Mouse (Mus musculus) stomach, postnatal 0 days (tissue): ENCODE measurements around the gene E130308A19Rik. TPM values are rescaled to one million over a fixed set of nuclear protein-coding genes. Genes with fewer than 3 reads are reported as not detected.

Source experiments
- ATAC-seq: fragments of 200-750 bp; cut with Nextera tagmentation; 2 replicates; pipeline ENCODE4 v1.8.0; 2017; ENCODE audit not compliant: low FRiP score, low TSS enrichment
- DNase-seq: peaks from one replicate; pipeline ENCODE4 v3.0.0-alpha.2; 2016; ENCODE audit warnings: low spot score
- H3K27ac ChIP-seq: fragments of 300-500 bp; sonication (generic); replicated peaks from 2 replicates; pipeline ENCODE4 v1.5.1; 2014; ENCODE audit warnings: mild to moderate bottlenecking, control low read depth
- H3K27me3 ChIP-seq: fragments of 300-500 bp; sonication (generic); 2 replicates; pipeline ENCODE4 v1.6.1; 2014; ENCODE audit warnings: low read length; ENCODE audit not compliant: control insufficient read depth, insufficient read depth
- H3K36me3 ChIP-seq: fragments of 300-500 bp; sonication (generic); 2 replicates; pipeline ENCODE4 v1.6.1; 2014; ENCODE audit warnings: low read length, mixed read lengths; ENCODE audit not compliant: control insufficient read depth, insufficient read depth
- H3K4me1 ChIP-seq: fragments of 300-500 bp; sonication (generic); replicated peaks from 2 replicates; pipeline ENCODE4 v1.6.1; 2014; ENCODE audit warnings: antibody characterized with exemption; ENCODE audit not compliant: control insufficient read depth, insufficient read depth
- H3K4me2 ChIP-seq: fragments of 300-500 bp; sonication (generic); replicated peaks from 2 replicates; pipeline ENCODE4 v1.6.1; 2014; ENCODE audit warnings: low read depth, mild to moderate bottlenecking, control low read depth, moderate library complexity
- H3K4me3 ChIP-seq: fragments of 300-500 bp; sonication (generic); 2 replicates; pipeline ENCODE4 v1.5.1; 2014; ENCODE audit warnings: low read depth, low read length, control low read depth
- H3K9ac ChIP-seq: fragments of 300-500 bp; sonication (generic); 2 replicates; pipeline ENCODE4 v1.6.1; 2014; ENCODE audit warnings: mild to moderate bottlenecking, low read length, control low read depth, mixed read lengths
- H3K9me3 ChIP-seq: fragments of 300-500 bp; sonication (generic); 2 replicates; pipeline ENCODE4 v1.6.1; 2016; ENCODE audit warnings: low read length; ENCODE audit not compliant: control insufficient read depth
- CTCF ChIP-seq: IDR thresholded peaks from 2 replicates; pipeline ENCODE4 v1.5.1; 2016; ENCODE audit warnings: antibody characterized with exemption, low read depth, mild to moderate bottlenecking, moderate library complexity
- EP300 ChIP-seq: optimal IDR thresholded peaks from 2 replicates; pipeline ENCODE3; 2016; ENCODE audit warnings: antibody characterized with exemption
- WGBS: fragments of 180-500 bp; shearing (Covaris S2); extraction: QIAGEN DNeasy Blood & Tissue Kit; methylation state at CpG from one replicate; pipeline ENCODE4 v1.1.7; 2014; 5-methylcytosine and 5-hydroxymethylcytosine counted together
- polyA plus RNA-seq: library from polyadenylated mRNA; unstranded; fragments of >200 nt; fragmentation: Nextera tagmentation; extraction: Ambion mirVana; gene quantifications from 2 replicates; pipeline ENCODE4 v1.2.1, GENCODE M21; 2015

E130308A19Rik gene
- polyA plus RNA-seq, 1 experiment from 2014 or later, result 8.3 TPM

DNA sequence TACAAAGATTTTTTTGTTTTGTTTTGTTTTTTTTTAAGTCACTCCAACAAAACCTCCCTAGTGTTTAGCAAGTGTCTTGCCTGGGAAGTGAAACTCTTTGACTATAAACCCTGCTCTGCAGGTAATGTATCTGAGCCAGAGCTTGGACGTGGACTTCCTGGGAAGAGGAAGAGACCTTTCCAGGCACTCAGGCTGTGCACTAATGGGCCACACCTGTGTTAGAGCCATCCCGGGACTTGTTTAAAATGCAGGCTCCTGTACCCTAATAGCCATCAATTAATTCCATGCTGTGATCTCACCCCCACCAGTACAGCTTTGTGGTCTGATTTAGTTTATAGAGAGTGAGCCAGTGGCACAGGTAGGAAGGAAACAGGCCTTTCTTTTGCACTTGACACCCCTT, 86.9 kb downstream of the E130308A19Rik start:
- Histone ChIP-seq H3K9me3 (no peaks in the 10 kb centered on the region), H3K36me3 (no peaks in the 10 kb centered on the region), H3K9ac (no peak overlapping the region), H3K4me1 (peaks cover 4% of the 10 kb centered on the region), H3K4me3 (no peak overlapping the region), H3K27ac (no peak overlapping the region), H3K4me2 (no peak overlapping the region), H3K27me3 (no peaks in the 10 kb centered on the region)
- ATAC-seq (no peak), DNase-seq (no peak)
- TF ChIP-seq CTCF, result no peak
- no peak for TF ChIP-seq EP300
- 55% methylated on average over 2 of the region's 2 CpGs for WGBS

DNA sequence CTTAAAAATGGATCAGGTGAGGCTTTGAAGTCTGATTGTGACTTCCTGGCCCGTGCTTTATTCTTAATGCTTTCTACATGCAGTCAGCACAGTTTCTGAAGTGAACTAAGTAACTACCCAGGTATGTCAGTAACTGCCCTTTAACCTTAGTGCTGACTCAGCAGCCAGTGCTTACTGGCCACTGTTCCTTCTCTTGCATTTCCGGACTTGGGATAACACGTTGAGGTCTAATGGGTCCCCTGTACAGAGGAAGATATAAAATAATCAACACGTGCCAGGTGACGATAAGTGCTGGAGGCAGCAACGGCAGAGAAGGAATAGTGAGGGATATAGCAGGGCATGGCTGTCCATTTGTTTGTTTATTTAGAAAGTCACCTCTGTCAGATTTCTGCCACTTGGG, 88.5 kb downstream of the E130308A19Rik start:
- H3K4me2 ChIP-seq, result no peak overlapping the region
- no peaks in the 10 kb centered on the region for H3K36me3 ChIP-seq
- H3K27me3 ChIP-seq, result no peaks in the 10 kb centered on the region
- no peak for ATAC-seq
- H3K9me3 ChIP-seq, result no peaks in the 10 kb centered on the region
- TF ChIP-seq EP300 (no peak), CTCF (no peak)
- H3K4me3 ChIP-seq, result no peak overlapping the region
- peaks cover 4% of the 10 kb centered on the region; the same call in 1 of the 2 replicates for H3K4me1 ChIP-seq
- H3K27ac ChIP-seq, result no peak overlapping the region
- WGBS, result 71% methylated on average over 6 of the region's 6 CpGs
- no peak overlapping the region for H3K9ac ChIP-seq
- no peak for DNase-seq

DNA sequence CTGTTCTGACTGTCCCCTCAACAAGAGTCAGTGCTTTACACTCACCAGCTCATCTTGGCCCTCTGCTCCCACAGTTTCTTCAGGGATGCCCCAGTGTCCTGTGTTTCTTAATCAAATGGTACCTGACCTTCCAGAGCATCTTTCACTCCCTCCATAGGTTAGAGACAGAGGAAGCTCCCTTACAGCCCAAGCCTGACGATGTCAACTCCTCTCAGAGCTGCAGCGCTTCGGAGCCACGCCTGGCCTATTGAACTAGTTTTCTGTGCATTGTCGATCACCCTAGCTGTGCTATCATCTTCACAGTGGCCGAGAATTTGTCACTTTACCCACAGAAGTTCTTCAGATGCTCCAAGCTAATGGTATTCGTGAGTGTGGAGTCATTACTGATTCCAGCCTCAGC, 88.9 kb downstream of the E130308A19Rik start:
- no peaks in the 10 kb centered on the region for H3K9me3 ChIP-seq
- no peak for TF ChIP-seq CTCF
- TF ChIP-seq EP300, result no peak
- H3K4me3 ChIP-seq, result no peak overlapping the region
- DNase-seq (no peak), ATAC-seq (no peak)
- H3K27me3 ChIP-seq, result no peaks in the 10 kb centered on the region
- H3K27ac ChIP-seq, result no peak overlapping the region
- no peak overlapping the region for H3K9ac ChIP-seq
- no peaks in the 10 kb centered on the region for H3K36me3 ChIP-seq
- WGBS, result 78% methylated on average over 7 of the region's 7 CpGs
- H3K4me2 ChIP-seq, result no peak overlapping the region
- peaks cover 4% of the 10 kb centered on the region; the same call in 1 of the 2 replicates for H3K4me1 ChIP-seq

DNA sequence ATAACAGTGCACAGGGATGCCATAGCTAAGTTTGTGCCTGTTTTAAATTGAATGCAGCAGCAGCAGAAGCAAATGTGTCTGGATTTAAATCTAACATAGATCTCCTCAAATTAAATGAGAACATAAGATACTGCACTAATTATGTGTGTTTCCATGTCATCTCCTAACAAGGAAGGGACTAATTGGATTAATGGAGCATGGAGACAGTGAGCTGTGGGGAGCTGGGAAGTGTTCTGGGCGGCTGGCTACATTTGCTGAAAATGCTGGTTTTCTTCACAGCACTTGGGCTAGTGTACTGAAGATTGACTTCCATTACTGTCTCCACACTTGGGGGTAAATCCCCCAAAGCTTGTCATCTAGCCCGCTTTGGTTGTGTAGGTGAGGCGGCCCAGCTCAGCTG, 89.5 kb downstream of the E130308A19Rik start:
- no peak for TF ChIP-seq EP300
- TF ChIP-seq CTCF, result no peak
- Histone ChIP-seq H3K9me3 (no peaks in the 10 kb centered on the region), H3K9ac (no peak overlapping the region), H3K4me2 (no peak overlapping the region), H3K4me3 (no peak overlapping the region), H3K4me1 (peaks cover 4% of the 10 kb centered on the region; the same call in 1 of the 2 replicates), H3K27me3 (no peaks in the 10 kb centered on the region), H3K27ac (no peak overlapping the region), H3K36me3 (no peaks in the 10 kb centered on the region)
- ATAC-seq, result no peak
- WGBS, result 97% methylated on average over 3 of the region's 3 CpGs
- no peak for DNase-seq

DNA sequence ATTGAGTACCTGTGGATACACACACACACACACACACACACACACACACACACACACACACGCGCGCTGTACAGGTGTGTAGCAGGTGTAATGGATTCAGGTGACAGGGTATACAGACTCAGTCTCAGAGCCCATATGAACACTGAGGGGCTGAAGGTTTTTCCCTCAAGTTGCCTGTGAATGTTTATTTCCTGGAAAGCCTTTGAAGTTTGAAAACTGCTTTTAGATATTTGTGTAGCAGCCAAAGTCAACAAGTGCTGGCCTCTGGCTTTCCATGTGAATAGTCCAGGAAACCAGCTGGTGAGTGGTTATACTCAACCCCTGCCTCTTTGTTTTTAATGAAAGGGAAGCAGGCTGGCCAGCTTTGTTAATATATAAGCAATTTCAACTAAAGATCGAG, 91.3 kb downstream of the E130308A19Rik start:
- no peaks in the 10 kb centered on the region for H3K9me3 ChIP-seq
- TF ChIP-seq CTCF (no peak), EP300 (no peak)
- ATAC-seq (peak; percentile 90), DNase-seq (peak; percentile 59)
- WGBS, result 39% methylated on average over 4 of the region's 4 CpGs
- no peak overlapping the region for H3K4me2 ChIP-seq
- H3K4me3 ChIP-seq, result no peak overlapping the region
- H3K27me3 ChIP-seq, result no peaks in the 10 kb centered on the region
- H3K27ac ChIP-seq, result no peak overlapping the region
- no peaks in the 10 kb centered on the region for H3K36me3 ChIP-seq
- peaks cover 3% of the 10 kb centered on the region; the same call in 1 of the 2 replicates for H3K4me1 ChIP-seq
- H3K9ac ChIP-seq, result no peak overlapping the region

DNA sequence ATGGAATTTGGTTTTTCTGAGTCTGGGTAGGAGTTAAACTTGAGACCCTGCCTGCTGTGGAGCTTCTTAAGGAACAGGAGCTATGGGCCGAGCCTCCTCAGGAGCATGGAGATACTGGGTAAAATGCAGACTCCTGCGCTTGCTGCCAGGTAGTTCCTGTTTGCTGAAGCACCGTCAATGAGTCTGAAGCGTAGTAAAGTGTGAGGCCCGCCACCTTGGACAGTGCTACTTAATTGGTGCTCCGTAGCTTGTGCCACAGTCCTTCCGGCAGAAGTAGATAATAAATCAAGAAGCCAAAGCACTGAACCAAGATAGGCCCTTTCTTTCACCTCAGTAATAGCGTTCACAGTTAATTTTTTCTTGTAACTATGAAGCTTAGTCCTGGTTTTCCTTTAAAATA, 92.5 kb downstream of the E130308A19Rik start:
- no peaks in the 10 kb centered on the region for H3K27me3 ChIP-seq
- DNase-seq (no peak), ATAC-seq (no peak)
- H3K4me1 ChIP-seq, result no peaks in the 10 kb centered on the region
- H3K9me3 ChIP-seq, result no peaks in the 10 kb centered on the region
- H3K36me3 ChIP-seq, result no peaks in the 10 kb centered on the region
- TF ChIP-seq CTCF (no peak), EP300 (no peak)
- H3K4me3 ChIP-seq, result no peak overlapping the region
- H3K4me2 ChIP-seq, result no peak overlapping the region
- 56% methylated on average over 8 of the region's 8 CpGs for WGBS
- no peak overlapping the region for H3K9ac ChIP-seq
- H3K27ac ChIP-seq, result no peak overlapping the region
